Mouse (Mus musculus) natural killer cell, adult 2 months (primary cell): Measurements from ENCODE around the gene Lsm8.
"Not testable (repeated sequence)": the region's sequence is repeated elsewhere in the genome, so short reads cannot be mapped to it uniquely, and the experiment has no call there.

Experiments used
- DNase-seq, 2 experiments: peaks; one replicate each; pipeline ENCODE4 v3.0.0; 2022; ENCODE audit warnings: low spot score in 2 of 2

Lsm8 gene

GRCm38 (mm10) chr6:18848051-18848701 lies at the start of gene Lsm8:
Gene Lsm8, plus strand, starts transcription at chr6:18848579.
- peak; percentile 96 for DNase-seq

- DNase-seq = no peak
These were observed 47.4 kb upstream of the Lsm8 start for GRCm38 (mm10) chr6:18800869-18801511.

- DNase-seq = no peak
These were observed 35.8 kb upstream of the Lsm8 start for GRCm38 (mm10) chr6:18812623-18813022.

- no peak for DNase-seq
These were observed 32.8 kb upstream of the Lsm8 start for GRCm38 (mm10) chr6:18815606-18816005.

DNA sequence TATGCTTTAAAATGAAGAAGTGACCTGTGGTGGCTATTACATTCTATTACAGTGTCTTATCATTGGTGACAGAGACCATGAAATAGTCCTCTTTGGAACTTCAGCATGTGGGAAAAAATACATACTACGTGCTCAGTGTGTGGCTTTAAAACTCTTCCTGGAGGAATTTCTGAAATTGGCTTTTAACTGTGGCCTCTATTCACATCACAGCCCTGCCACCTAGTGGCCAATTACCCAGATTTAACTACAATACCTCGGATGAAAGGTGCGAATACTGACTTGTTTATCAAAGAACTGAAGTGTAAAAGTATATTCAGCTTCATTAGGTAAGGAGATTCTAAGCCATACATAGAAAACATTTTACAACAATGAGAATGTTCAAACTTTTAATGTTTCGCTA lies 29.0 kb upstream of the Lsm8 start:
- DNase-seq = peak in 1 of 2 experiments; percentile 3

DNA sequence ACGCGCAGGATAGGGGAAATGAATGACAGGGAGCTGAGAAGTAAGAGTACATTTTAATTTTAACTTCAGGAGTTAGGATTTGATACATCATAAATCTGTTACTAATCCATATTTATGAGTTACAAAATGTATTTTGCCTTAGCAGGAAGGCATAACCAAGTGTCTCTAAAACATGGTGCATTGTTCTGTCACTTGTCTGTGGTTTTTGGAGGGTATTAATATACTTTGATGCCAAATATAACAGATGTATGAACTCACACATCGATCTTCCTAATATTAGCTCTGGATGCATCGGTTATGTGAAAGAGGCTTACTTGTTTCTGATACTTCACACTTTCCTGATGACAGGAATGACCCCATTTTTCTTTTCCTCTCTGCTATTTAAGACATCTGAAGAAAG lies 28.1 kb upstream of the Lsm8 start:
- no peak for DNase-seq

DNA sequence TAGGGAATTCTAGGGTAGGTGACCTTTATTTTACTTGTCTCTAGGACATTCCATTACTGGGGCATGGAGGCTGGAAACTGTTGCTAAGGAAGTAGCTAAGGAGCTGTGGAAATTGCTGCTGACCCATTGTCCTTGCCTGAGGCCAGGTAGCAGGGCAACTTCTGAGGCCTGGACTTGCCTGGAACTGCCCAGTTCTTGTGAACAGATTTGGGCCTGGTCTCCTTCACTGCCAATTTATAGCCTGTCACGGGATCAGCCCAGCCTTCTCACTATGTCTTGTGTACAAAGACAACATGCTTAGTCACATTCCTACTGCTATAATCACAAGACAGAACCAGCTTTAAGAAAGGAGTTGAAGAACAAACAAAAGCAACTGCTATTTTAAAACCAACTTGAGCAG lies 25.6 kb upstream of the Lsm8 start:
- DNase-seq = no peak

DNA sequence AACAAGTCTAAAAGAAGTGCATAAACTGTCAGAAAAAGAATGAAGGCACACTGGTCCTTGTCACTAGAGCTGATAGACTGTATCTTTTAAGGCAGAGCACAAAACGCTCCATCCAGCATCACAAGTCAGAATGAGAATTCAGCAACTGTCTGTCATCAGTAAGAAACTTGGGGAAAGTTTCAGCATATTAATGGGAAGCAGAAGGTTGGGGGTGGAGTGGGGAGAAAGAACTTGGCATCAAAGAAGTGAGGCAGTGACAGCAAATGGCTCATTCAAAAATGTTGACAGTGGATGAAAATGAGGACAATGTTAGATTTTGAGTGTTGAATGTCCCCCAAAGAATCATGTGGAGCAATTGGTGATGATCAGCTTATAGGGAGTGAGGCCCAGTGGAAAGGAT lies 15.4 kb upstream of the Lsm8 start:
- no peak for DNase-seq

GRCm38 (mm10) chr6:18844529-18844928 lies 3.9 kb upstream of the Lsm8 start:
- not testable (repeated sequence) for DNase-seq

DNA sequence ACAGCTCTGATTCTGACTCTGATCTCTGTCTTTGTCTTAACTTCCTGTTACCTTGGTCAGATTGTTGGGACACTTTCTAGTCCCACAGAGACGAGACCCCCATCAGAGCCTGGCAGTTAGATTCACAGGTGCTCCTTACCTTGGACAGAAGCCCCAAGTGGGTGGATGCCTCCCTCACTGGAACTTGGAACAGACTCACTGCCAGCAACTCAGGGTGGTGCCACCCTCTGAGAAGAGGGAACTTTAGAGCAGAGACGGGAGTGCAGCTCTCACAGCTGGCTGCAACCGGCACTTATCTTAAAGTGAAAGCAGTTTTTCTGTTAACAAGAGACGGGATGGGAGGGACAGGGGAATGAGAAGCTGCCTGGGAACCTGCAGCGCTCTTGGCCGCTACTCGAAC lies 2.8 kb upstream of the Lsm8 start:
- DNase-seq = peak in 1 of 2 experiments; percentile 1

GRCm38 (mm10) chr6:18848702-18849061 lies 303 bp downstream of the Lsm8 start:
- DNase-seq = no peak

GRCm38 (mm10) chr6:18855323-18855722 lies 6.9 kb downstream of the Lsm8 start:
- no peak for DNase-seq

- no peak for DNase-seq
These were observed 8.2 kb downstream of the Lsm8 start for GRCm38 (mm10) chr6:18856487-18857078.

DNA sequence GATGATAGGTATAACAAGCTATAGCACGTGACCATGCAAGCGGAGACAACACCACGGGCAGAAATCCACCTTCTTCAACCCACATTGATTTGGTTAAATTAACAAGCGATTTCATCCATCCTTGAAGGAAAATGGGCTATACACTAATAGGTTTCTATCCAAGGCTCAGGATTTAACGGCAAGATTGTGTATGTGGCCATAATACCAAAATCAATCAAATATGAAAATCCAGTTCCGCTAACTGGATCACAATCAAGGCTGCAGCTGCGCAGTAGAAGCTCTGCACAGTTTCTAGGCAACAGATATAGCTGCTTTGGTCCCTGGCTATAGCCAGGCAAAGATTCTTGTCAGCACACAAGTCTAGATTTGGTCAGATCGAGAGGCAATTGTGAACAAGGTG lies 17.6 kb downstream of the Lsm8 start, which contains the start of gene Ankrd7:
Gene Ankrd7 (plus strand): TSS at position 301 of the 400 bp plus-strand sequence.
- no peak for DNase-seq

DNA sequence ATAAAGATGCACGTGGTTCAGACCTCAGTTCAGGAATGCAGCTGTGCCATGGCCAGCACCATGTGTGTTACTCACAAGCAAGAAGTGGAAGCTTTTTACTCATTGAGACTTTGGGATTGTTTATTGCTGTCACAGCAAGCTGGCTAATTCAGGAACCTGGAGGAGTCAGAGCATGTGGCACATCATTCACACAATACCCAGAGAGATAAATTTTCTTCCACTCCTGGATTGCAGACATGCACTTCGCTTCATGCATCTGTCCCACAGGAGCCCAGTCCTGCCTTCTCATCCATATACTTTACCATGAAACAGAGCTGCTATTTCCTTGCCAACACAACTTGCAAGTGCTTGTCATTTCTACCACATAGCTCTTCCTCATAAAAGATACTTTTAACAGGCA lies 40.7 kb downstream of the Lsm8 start:
- DNase-seq = no peak

- no peak for DNase-seq
These were observed 45.8 kb downstream of the Lsm8 start for GRCm38 (mm10) chr6:18894142-18894541.
